Mouse (Mus musculus) erythroblast, embryonic 14.5 days (primary cell): ENCODE results near the gene Snrpa1.

Source experiments
- GATA1 ChIP-seq: IDR thresholded peaks from 2 replicates; pipeline ENCODE4 v1.6.1; 2012; ENCODE audit warnings: low read length, inconsistent platforms, mixed read lengths
- TAL1 ChIP-seq: IDR thresholded peaks from 3 replicates; pipeline ENCODE4 v1.6.1; 2012; ENCODE audit warnings: low read length, inconsistent platforms, mixed read lengths

DNA sequence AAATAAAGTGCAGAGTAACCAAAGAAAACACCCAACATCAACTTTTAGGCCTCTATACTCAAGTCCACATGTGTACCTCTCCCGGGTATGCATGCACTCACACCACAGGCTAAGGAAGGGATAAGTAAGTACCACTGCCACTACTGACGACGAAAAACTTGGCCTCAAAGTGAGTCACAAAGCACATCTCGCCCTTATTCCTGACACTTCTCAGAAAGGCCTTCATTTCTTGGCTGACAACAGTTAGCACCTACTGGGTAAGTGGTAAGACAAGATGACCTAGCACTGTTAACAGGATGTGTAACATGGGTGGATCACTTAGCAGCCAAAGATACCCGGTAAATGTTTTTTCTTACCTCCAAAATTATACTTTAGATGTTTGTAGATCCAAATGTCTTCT lies 45.7 kb downstream of the Snrpa1 start:
- TF ChIP-seq GATA1 = no peak
- no peak for TF ChIP-seq TAL1
